Mouse (Mus musculus) E14TG2a.4 (cell line): ENCODE measurements around the gene Wdr43.

Source experiments
- CTCF ChIP-seq: conservative IDR thresholded peaks from 2 replicates; pipeline ENCODE4 v1.5.1; 2014; ENCODE audit warnings: low read length
- NANOG ChIP-seq: IDR thresholded peaks from 2 replicates; pipeline ENCODE4 v1.6.1; 2014; ENCODE audit warnings: borderline replicate concordance, low read length, mixed read lengths
- POU5F1 ChIP-seq: IDR thresholded peaks from 2 replicates; pipeline ENCODE4 v1.6.1; 2014; ENCODE audit warnings: low read length, borderline replicate concordance

DNA sequence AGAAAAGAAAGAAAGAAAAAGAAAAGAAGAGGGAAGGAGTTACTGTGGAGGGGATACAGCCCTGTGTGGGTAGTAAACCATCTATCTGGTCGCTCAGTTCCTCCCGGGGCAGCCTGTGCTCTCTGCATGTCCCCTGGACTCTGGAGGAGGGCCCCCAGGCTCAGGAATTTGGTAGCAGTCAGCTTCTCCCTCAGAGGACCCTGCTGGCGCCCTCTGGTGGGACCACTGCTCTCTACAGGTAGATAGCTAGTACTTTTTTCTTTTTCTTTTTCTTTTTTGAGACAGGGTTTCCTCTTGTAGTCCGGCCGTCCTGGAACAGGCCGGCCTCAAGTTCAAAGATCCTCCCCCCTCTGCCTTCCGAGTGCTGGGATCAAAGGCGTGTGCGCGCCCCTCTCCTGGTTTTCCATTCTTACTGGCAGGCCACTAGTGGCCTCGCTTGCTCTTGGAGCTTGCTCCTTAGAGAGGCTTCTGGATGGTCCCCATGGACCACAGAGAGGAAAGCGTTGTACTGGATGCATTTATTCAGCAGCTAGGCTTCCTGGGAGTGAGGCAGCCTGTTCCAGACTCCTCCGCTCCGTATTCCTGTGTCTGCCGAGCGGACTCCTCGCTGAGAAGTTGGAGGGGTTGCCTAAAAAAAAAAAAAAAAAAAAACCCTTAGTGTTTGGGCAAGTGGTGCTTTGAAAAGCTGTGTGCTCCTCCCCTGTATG lies 56.3 kb downstream of the Wdr43 start:
- peak; percentile 63 for TF ChIP-seq CTCF
- TF ChIP-seq NANOG = no peak
- no peak for TF ChIP-seq POU5F1
